Mouse (Mus musculus) small intestine, adult 2 months (tissue): ENCODE results near the gene Rplp0. TPM values are rescaled to one million over a fixed set of nuclear protein-coding genes. Genes with fewer than 3 reads are reported as not detected.

Experiments
- H3K27ac ChIP-seq: fragments of 200-500 bp; 2 replicates; pipeline ENCODE4 v1.5.1; 2012; ENCODE audit warnings: low read depth, low read length, control low read depth, inconsistent platforms; ENCODE audit not compliant: insufficient read depth
- H3K27me3 ChIP-seq: fragments of 200-500 bp; 2 replicates; pipeline ENCODE4 v1.6.1; 2012; ENCODE audit warnings: mild to moderate bottlenecking, moderate library complexity, low read length, inconsistent platforms; ENCODE audit not compliant: control insufficient read depth, insufficient read depth
- H3K36me3 ChIP-seq: fragments of 200-500 bp; 2 replicates; pipeline ENCODE4 v1.6.1; 2012; ENCODE audit warnings: mild to moderate bottlenecking, low read length, control low read depth, inconsistent platforms; ENCODE audit not compliant: control insufficient read depth, insufficient read depth
- H3K4me1 ChIP-seq: fragments of 200-500 bp; 2 replicates; pipeline ENCODE4 v1.6.1; 2012; ENCODE audit warnings: low read length, inconsistent platforms, mixed read lengths; ENCODE audit not compliant: control insufficient read depth, insufficient read depth, insufficient read length
- H3K4me3 ChIP-seq: fragments of 200-500 bp; 2 replicates; pipeline ENCODE4 v1.5.1; 2012; ENCODE audit warnings: low read depth, mild to moderate bottlenecking, control low read depth, inconsistent platforms, low read length, moderate library complexity
- CTCF ChIP-seq: fragments of 200-500 bp; IDR thresholded peaks from 2 replicates; pipeline ENCODE4 v1.5.1; 2012; ENCODE audit warnings: low read depth, mild to moderate bottlenecking, control low read depth, inconsistent platforms, low read length, moderate library complexity, mixed read lengths; ENCODE audit not compliant: insufficient replicate concordance, insufficient read length; ENCODE audit errors: extremely low read depth
- POLR2A ChIP-seq: fragments of 200-500 bp; IDR thresholded peaks from 2 replicates; pipeline ENCODE4 v1.6.1; 2012; ENCODE audit warnings: low read depth, mild to moderate bottlenecking, control low read depth, inconsistent platforms, low read length, moderate library complexity
- WGBS: fragments of 180-500 bp; shearing (Covaris S2); methylation state at CpG from one replicate; pipeline ENCODE4 v1.1.7; 2018; 5-methylcytosine and 5-hydroxymethylcytosine counted together
- polyA plus RNA-seq: library from polyadenylated mRNA; depleted of rRNA; stranded (reverse); fragments of >200 nt; gene quantifications from 2 replicates; pipeline ENCODE4 v1.2.3, GENCODE M21; 2012

Rplp0 gene
- polyA plus RNA-seq, 1 experiment = 2,017 TPM

- Histone ChIP-seq H3K4me3 (no peak overlapping the region), H3K27ac (no peak overlapping the region), H3K36me3 (peaks cover 62% of the 10 kb centered on the region), H3K27me3 (no peaks in the 10 kb centered on the region), H3K4me1 (peaks cover 12% of the 10 kb centered on the region; the same call in 1 of the 2 replicates)
- 96% methylated on average over 14 of the region's 14 CpGs for WGBS
- TF ChIP-seq POLR2A (no peak), CTCF (no peak)
These were observed 13.6 kb upstream of the Rplp0 start for GRCm38 (mm10) chr5:115545636-115546035.

- Histone ChIP-seq H3K27me3 (no peaks in the 10 kb centered on the region), H3K36me3 (peaks cover 69% of the 10 kb centered on the region), H3K4me1 (peaks cover 12% of the 10 kb centered on the region; the same call in 1 of the 2 replicates), H3K4me3 (no peak overlapping the region), H3K27ac (no peak overlapping the region)
- WGBS = 94% methylated on average over 11 of the region's 11 CpGs
- TF ChIP-seq CTCF (no peak), POLR2A (no peak)
These were observed 12.7 kb upstream of the Rplp0 start for GRCm38 (mm10) chr5:115546536-115546935.

- H3K27me3 ChIP-seq = no peaks in the 10 kb centered on the region
- H3K27ac ChIP-seq = no peak overlapping the region
- H3K4me3 ChIP-seq = no peak overlapping the region
- TF ChIP-seq CTCF (no peak), POLR2A (no peak)
- peaks cover 74% of the 10 kb centered on the region for H3K36me3 ChIP-seq
- H3K4me1 ChIP-seq = peaks cover 11% of the 10 kb centered on the region; the same call in 1 of the 2 replicates
- 82% methylated on average over 6 of the region's 6 CpGs for WGBS
These were observed 12.3 kb upstream of the Rplp0 start for GRCm38 (mm10) chr5:115547014-115547413.

GRCm38 (mm10) chr5:115547421-115547820 is 11.8 kb upstream of the Rplp0 start:
- WGBS = 84% methylated on average over 7 of the region's 7 CpGs
- H3K27me3 ChIP-seq = no peaks in the 10 kb centered on the region
- no peak for TF ChIP-seq CTCF
- TF ChIP-seq POLR2A = no peak
- H3K4me1 ChIP-seq = peaks cover 9% of the 10 kb centered on the region; the same call in 1 of the 2 replicates
- peaks cover 77% of the 10 kb centered on the region for H3K36me3 ChIP-seq
- H3K4me3 ChIP-seq = no peak overlapping the region
- H3K27ac ChIP-seq = no peak overlapping the region

GRCm38 (mm10) chr5:115548501-115549285 is 10.6 kb upstream of the Rplp0 start:
- Histone ChIP-seq H3K27me3 (no peaks in the 10 kb centered on the region), H3K27ac (no peak overlapping the region), H3K4me3 (no peak overlapping the region), H3K36me3 (peaks cover 90% of the 10 kb centered on the region), H3K4me1 (peaks cover 7% of the 10 kb centered on the region; the same call in 1 of the 2 replicates)
- TF ChIP-seq CTCF (no peak), POLR2A (no peak)
- 95% methylated on average over 18 of the region's 18 CpGs for WGBS

GRCm38 (mm10) chr5:115550482-115551005 is 8.7 kb upstream of the Rplp0 start:
- Histone ChIP-seq H3K4me3 (no peak overlapping the region), H3K36me3 (peaks cover 91% of the 10 kb centered on the region), H3K4me1 (no peaks in the 10 kb centered on the region), H3K27ac (no peak overlapping the region), H3K27me3 (no peaks in the 10 kb centered on the region)
- WGBS = 89% methylated on average over 11 of the region's 11 CpGs
- TF ChIP-seq CTCF (no peak), POLR2A (no peak)

- H3K36me3 ChIP-seq = peaks cover 84% of the 10 kb centered on the region
- no peaks in the 10 kb centered on the region for H3K27me3 ChIP-seq
- TF ChIP-seq POLR2A = no peak
- TF ChIP-seq CTCF = no peak
- no peaks in the 10 kb centered on the region for H3K4me1 ChIP-seq
- H3K27ac ChIP-seq = no peak overlapping the region
- no peak overlapping the region for H3K4me3 ChIP-seq
- WGBS = 88% methylated on average over 12 of the region's 12 CpGs
These were observed 7.9 kb upstream of the Rplp0 start for GRCm38 (mm10) chr5:115551386-115551785.
